Mouse (Mus musculus) cerebellum, adult 11-12 months (tissue): ENCODE measurements at regions not wholly inside any gene's neighbourhood (a gene's known extent, or its start where the extent isn't known, plus 50 kb on each side); places are given as distances from the start of the nearest gene placed in this dataset.

Source experiments
- DNase-seq: peaks from one replicate; pipeline ENCODE4 v3.0.0; 2022

- DNase-seq: no peak
These were observed 203.9 kb downstream of the Uaca start for GRCm38 (mm10) chr9:60998086-60998785.

DNA sequence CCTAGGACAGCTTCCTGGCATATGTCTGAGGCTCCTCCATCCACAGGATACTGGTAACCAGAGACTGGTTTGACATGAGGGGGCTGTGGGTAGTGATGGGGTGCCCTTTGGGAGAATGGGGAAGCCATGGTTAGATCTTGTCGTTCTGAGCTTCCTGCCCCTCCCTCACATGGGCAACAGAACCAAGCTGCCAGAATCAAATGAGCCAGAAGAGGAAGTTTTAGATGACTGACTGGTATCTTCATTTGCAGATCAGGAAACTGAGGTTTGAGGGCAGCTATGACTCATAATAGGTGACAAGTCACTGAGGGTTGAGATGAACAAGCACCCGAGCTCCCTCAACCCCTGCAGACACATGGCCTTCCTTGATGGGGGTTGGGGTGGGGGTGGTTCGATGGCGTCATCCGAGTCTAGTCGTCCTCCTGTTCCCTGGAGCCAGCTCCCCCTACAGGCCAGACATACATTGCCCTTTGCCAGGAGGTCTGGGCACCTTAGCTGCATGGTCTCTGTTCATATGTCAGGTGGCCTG, 204.7 kb downstream of the Uaca start:
- DNase-seq: no peak

DNA sequence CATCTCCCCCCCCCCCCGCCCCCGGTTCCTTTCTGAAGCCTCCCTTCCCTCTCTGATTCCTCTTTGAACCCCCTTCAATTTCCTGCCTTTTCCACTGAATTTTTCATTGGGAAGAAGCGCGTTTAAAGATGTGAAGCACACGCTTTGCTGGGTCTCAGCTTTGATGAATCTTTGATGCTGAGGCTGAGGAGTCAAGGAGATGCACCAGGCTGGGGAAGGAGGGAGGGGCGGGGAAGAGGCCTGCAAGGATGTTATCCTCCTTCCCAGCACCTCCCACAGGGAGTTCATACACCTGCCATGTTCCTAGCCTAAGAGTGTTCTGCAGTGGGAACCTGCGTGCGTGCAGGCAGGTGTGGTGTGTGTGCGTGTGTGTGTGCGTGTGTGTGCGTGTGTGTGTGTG, 205.9 kb downstream of the Uaca start:
- DNase-seq: no peak

DNA sequence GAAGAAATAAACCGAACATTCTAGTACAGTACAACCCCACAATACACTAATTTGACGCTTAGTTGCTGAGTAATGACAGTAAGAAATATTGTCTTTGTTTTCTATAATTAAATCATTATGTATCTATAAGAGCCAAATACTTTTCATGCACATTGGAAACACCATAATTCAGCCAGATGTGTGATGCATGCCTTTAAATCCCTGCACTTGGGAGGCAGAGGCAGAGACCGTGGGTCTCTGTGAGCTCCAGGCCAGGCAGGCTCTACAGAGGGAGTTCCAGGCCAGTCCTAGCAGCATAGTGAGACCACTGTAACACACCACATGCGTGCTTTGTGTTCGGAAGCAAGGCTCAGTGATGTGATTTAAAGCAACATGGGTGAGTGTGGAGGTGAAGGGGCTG, 208.2 kb downstream of the Uaca start:
- no peak for DNase-seq

DNA sequence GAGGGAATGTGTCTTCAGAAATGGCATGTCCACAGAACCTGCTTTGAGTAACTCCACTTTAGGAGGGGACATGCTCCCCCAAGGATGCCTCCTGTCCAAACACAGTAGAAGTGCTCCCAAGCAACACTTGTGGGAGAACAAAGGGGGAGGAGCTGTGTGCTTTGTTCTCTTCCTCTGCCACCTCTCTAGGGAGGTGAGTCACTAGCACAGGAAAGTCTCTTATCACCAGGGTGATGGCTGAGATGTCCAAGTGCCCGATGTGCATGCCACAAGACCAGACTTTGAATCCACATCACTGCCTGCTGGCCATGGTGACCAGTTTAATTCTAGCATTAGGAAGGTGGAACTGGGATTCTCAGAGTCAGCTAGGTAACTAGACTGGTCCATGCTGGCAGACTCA, 214.1 kb downstream of the Uaca start:
- no peak for DNase-seq

GRCm38 (mm10) chr9:61011066-61011465, 216.7 kb downstream of the Uaca start:
- DNase-seq: no peak

- peak; percentile 23 for DNase-seq
These were observed 218.6 kb downstream of the Uaca start for GRCm38 (mm10) chr9:61012771-61013540.

DNA sequence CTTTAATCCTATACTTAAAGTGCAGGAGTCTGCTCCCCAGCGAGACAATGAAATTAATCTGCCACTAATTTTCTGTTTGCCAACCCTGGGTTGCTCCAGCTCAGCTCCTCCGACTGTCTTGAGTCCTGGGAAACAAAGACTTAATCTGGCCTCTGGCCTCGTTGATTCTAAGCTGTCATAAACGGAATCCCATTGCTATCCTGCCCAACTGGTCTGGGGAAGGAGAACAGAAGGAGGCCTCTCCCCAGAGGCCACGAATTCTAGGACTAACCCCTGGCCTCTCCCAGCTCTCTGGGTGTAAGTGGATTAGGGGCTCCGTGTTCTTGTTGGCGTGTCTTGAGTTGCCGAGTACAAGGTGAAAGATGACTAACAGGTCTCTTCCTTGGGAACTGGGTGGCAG, 219.8 kb downstream of the Uaca start:
- DNase-seq: no peak

GRCm38 (mm10) chr9:61015374-61015890, 221.1 kb downstream of the Uaca start:
- DNase-seq: no peak

DNA sequence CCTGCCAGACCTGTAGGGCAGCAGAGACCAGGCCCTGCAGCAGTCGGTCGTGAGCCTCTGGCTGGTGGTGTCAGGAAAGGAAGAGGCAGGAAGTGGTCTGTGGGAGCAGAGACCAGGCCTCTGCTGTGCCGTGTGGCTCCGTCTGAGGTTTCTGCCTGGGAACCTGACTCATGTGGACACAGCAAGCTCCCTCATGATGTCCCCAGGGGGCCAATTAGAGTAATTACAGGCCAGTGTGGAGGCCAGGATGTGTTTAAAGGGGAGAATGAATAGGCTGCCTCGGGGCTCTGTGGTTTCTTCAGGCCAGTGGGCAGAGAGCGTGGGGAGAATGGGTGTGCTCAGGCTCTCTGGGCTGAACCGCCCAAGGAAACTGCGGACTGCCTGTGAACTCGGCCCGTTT, 222.3 kb downstream of the Uaca start:
- no peak for DNase-seq

- no peak for DNase-seq
These were observed 225.6 kb downstream of the Uaca start for GRCm38 (mm10) chr9:61019938-61020337.

DNA sequence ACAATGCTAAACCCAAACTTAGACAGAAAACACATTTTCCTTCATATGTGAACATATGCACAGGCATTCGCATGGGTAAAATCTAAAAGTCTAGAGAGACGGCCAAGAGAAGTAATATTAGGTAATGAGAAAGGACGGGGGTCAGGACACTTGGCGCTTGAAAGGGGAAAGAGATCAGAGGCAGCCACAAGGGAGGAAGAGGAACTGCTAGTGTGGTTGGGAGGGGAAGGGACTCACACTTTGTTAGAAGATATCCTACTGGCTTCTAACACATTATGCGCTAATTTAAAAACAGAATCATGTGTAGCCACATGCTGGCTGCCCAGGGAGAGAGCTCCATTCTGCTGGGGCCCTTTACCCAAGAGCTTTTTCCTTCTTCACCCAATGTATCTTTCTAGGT, 227.5 kb downstream of the Uaca start:
- no peak for DNase-seq

- DNase-seq: no peak
These were observed 228.2 kb downstream of the Uaca start for GRCm38 (mm10) chr9:61022371-61023026.

- no peak for DNase-seq
These were observed 231.0 kb downstream of the Uaca start for GRCm38 (mm10) chr9:61025341-61025740.

GRCm38 (mm10) chr9:61028775-61029401, 234.5 kb downstream of the Uaca start:
- no peak for DNase-seq

DNA sequence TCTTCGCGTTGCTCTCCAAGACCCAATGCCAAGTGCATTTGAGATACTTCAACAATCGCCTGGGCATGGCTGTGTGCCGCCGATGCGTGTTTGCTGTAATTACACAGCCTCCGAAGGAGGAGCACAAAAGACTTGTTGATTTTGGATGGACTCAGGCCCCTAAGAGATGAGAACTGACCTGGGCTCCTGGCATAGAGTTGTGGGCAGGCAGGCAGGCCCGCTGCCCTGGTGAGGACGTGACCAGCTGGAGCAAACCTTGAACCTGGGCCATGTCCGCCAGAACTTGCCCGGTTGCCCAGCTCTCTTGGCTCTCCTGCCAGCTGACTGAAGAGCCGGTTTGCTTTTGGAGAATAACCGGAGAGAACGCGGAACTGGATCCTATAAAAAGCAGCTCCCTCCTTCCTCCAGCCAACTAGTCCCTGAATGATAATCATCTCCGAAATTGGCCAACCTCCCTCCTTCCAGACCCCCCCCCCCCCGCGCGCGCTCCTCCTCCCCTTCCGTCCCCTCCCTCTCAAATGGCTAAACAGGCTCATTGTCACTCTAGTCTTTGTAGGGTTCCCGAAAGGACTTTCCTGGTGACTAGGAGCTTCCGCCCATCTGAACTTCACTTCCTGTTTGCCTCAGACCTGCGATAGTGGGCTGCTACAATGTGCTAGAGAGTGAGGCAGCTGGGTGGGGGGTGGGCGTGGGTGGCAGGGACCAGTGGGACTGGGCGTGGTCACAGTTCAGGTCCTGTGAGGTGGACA, 237.5 kb downstream of the Uaca start:
- DNase-seq: peak; percentile 86

- no peak for DNase-seq
These were observed 238.4 kb downstream of the Uaca start for GRCm38 (mm10) chr9:61032448-61033433.

GRCm38 (mm10) chr9:61033593-61033992, 239.3 kb downstream of the Uaca start:
- no peak for DNase-seq

DNA sequence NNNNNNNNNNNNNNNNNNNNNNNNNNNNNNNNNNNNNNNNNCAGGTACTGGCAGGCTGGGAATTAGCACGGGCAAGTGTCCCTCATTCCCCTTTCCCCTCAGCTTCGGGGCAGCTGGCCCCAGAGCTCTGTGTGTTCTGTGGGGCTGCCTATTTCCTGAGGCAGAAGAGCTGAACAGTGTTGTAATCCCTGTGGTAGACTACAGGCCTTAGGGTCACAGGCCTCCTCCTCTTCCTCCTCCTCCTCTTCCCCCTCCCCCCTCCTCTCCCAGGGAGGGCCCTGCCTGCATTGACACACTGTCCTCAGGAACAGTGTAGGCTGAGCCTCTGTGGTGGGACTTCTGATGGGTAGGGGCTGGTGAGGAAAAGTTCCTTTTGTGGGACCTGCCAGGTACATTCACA, 247.7 kb downstream of the Uaca start:
- DNase-seq: no peak

- DNase-seq: no peak
These were observed 250.6 kb downstream of the Uaca start for GRCm38 (mm10) chr9:61044983-61045382.

DNA sequence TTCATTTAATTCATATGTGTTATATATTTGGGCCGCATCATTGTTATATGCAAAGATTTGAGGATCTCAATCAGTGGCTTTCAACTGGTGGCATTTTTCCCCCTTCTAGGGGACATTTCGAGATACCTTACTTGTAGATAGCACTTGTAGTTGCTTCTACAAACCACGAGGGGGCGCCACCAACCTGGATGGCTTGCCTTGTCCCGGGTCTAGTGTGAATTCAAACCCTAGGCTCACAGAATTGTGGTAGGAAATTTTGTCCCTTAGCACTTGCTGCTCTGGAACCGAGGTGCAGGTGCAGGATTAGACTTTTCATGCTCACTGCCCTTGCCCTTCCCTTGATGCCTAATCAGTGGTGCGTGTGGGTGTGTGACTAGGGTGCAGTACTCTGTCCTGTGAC, 252.2 kb downstream of the Uaca start:
- peak; percentile 58 for DNase-seq
